Mouse (Mus musculus) limb, embryonic 12.5 days (tissue): ENCODE results near the gene Itgb3. TPM values are rescaled to one million over a fixed set of nuclear protein-coding genes. Genes with fewer than 3 reads are reported as not detected.

Source experiments
- polyA plus RNA-seq: library from polyadenylated mRNA; unstranded; fragments of >200 nt; fragmentation: Nextera tagmentation; extraction: Ambion mirVana; gene quantifications from 2 replicates; pipeline ENCODE4 v1.2.1, GENCODE M21; 2016

Itgb3 gene
- polyA plus RNA-seq, 1 experiment from 2014 or later, result 2.9 TPM

Other genes starting within 250 kb of the Itgb3 start
- 30.9 and 33.6 TPM in 2 replicates for gene Kansl1, start 139.1 kb upstream of the Itgb3 start, polyA plus RNA-seq
- 51.6 and 59.6 TPM in 2 replicates for gene Cdc27, start 57.4 kb upstream of the Itgb3 start, polyA plus RNA-seq
- 40.3 and 44.3 TPM in 2 replicates for gene Myl4, start 57.3 kb upstream of the Itgb3 start, polyA plus RNA-seq
- not detected in 2 replicates for gene Gm11639, start 77.7 kb downstream of the Itgb3 start, polyA plus RNA-seq